Mouse (Mus musculus): ENCODE measurements at regions not wholly inside any gene's neighbourhood (a gene's known extent, or its start where the extent isn't known, plus 50 kb on each side); places are given as distances from the start of the nearest gene placed in this dataset.

DNA sequence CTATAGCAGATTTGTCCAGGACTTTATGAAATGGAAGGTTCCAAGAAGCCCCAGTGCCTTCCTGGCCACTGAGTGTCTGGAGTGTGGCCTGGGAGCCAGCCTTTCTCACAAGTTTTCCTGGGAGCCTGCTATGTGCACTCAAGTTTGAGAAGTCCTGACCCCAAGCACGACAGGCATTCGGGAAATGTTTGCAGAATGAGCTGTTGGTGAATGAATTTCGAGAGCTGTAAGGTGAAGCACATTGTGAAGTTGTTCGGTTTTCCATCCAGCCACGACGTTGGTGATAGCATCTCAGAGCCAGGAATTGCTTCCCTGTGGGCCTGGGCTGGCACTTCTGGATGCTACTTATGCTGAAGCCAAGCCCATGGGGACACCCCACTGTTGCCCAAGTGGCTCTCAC is 88.9 kb downstream of the Vegfa start:
- no peak for TF ChIP-seq CTCF (IDR thresholded peaks at IDR 0.05; ENCODE audit: control insufficient read depth, insufficient read depth, insufficient read length)
- no peak for TF ChIP-seq MYOD1 (IDR thresholded peaks at IDR 0.05; ENCODE audit: control insufficient read depth, insufficient read length, low read depth)
- TF ChIP-seq MYOG (IDR thresholded peaks at IDR 0.05; ENCODE audit: control insufficient read depth, extremely low read depth, insufficient read length): no peak
- no peak for TF ChIP-seq USF1 (IDR thresholded peaks at IDR 0.05; ENCODE audit: low read depth)
- no peak for TF ChIP-seq MAX (IDR thresholded peaks at IDR 0.05)
- TF ChIP-seq CEBPB (IDR thresholded peaks at IDR 0.05; ENCODE audit: low read depth): no peak
- TF ChIP-seq FOSL1 (IDR thresholded peaks at IDR 0.05; ENCODE audit: insufficient read depth, low read length, poor library complexity, severe bottlenecking): no peak
